In the genomic region with DNA sequence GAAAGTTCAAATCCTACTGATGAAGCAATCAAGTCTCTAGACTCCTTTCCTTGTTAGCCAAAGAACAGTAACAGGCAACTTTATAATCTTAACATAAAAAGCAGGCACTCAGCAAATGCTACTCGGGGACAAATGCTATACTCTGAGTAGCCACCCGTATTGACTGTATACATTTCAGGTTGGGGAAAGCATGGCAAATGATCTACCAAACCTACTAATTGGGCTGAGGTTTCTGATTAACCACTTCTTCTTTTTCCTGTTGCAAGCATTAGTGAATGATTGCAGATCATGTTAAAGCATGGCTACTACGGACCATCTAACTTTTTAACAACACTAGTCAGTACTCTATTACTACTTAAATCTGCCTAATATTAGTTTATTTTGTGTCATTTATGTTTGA, we compare ENCODE assay signal across 22 mouse cellular contexts.
DNase-seq lines count a peak whose midpoint lies in the region; ATAC-seq and TF ChIP-seq lines count a peak whose summit lies in the region.
"Had no signal": no experiment of that assay in that cellular context is flagged by ENCODE, and none has a peak within 500 bp of the region (broad histone marks: within the 10 kb centered on the region; RNA-seq: fewer than 3 reads in every experiment).

No protein-coding gene starts in this region.

- no peaks in the 10 kb centered on the region for H3K27me3 ChIP-seq in kidney, embryonic 14.5 days (ENCODE audit: control insufficient read depth, insufficient read depth, low read length)
- H3K27me3 ChIP-seq in kidney, embryonic 15.5 days, result no peaks in the 10 kb centered on the region
- H3K27me3 ChIP-seq in kidney, embryonic 16.5 days (ENCODE audit: insufficient read depth, low read length), result no peaks in the 10 kb centered on the region
- H3K27me3 ChIP-seq in kidney, postnatal 0 days (ENCODE audit: insufficient read depth, low read length), result no peaks in the 10 kb centered on the region
- H3K27me3 ChIP-seq in kidney, adult 2 months (replicated peaks; ENCODE audit: control insufficient read depth, insufficient read depth, low read length), result no peaks in the 10 kb centered on the region
- H3K27me3 ChIP-seq: CH12.LX, Patski had no signal

- no peak for TF ChIP-seq CTCF in kidney, postnatal 0 days (IDR thresholded peaks at IDR 0.05; ENCODE audit: low read depth)
- TF ChIP-seq CTCF in kidney, adult 2 months (conservative IDR thresholded peaks at IDR 0.05; ENCODE audit: insufficient read depth, insufficient read length, low read depth, low read length), result no peak

- TF ChIP-seq POLR2A in kidney, adult 2 months (IDR thresholded peaks at IDR 0.05; ENCODE audit: low read depth, low read length), result no peak

- no peak overlapping the region for H3K27ac ChIP-seq in kidney, embryonic 14.5 days (ENCODE audit: low read depth, low read length)
- no peak overlapping the region for H3K27ac ChIP-seq in kidney, embryonic 15.5 days
- no peak overlapping the region for H3K27ac ChIP-seq in kidney, embryonic 16.5 days (ENCODE audit: low read length)
- H3K27ac ChIP-seq in kidney, postnatal 0 days, result no peak overlapping the region
- H3K27ac ChIP-seq in kidney, adult 2 months (ENCODE audit: insufficient read depth, low read depth, low read length), result no peak overlapping the region

- ATAC-seq in kidney, embryonic 14.5 days (ENCODE audit: low FRiP score, low TSS enrichment), result peak; percentile 43; the same call in 1 of the 2 replicates
- peak; percentile 58; the same call in 1 of the 2 replicates for ATAC-seq in kidney, embryonic 15.5 days (replicated peaks; ENCODE audit: low FRiP score)
- peak; percentile 83 for ATAC-seq in kidney, embryonic 16.5 days (ENCODE audit: low FRiP score, low TSS enrichment)
- no peak for ATAC-seq in kidney, postnatal 0 days (replicated peaks; ENCODE audit: low FRiP score, low read depth)
- ATAC-seq: activated CD4-positive, CD25-positive, alpha-beta regulatory T cell, adult 4 months; CD4-positive, CD25-positive, alpha-beta regulatory T cell, adult 4 months; Patski had no signal

- no peaks in the 10 kb centered on the region for H3K36me3 ChIP-seq in kidney, embryonic 14.5 days (ENCODE audit: control insufficient read depth, insufficient read depth, low read length)
- H3K36me3 ChIP-seq in kidney, embryonic 15.5 days, result no peaks in the 10 kb centered on the region
- H3K36me3 ChIP-seq in kidney, embryonic 16.5 days (ENCODE audit: insufficient read depth, low read length), result no peaks in the 10 kb centered on the region
- H3K36me3 ChIP-seq in kidney, postnatal 0 days (ENCODE audit: insufficient read depth, low read length), result no peaks in the 10 kb centered on the region
- no peaks in the 10 kb centered on the region for H3K36me3 ChIP-seq in kidney, adult 2 months (ENCODE audit: control insufficient read depth, insufficient read depth, low read length)
- H3K36me3 ChIP-seq: G1E had no signal

- H3K4me2 ChIP-seq in kidney, embryonic 14.5 days (replicated peaks; ENCODE audit: low read depth, low read length), result no peak overlapping the region
- H3K4me2 ChIP-seq in kidney, embryonic 15.5 days, result no peak overlapping the region
- H3K4me2 ChIP-seq in kidney, embryonic 16.5 days (replicated peaks; ENCODE audit: low read depth, low read length), result no peak overlapping the region
- H3K4me2 ChIP-seq in kidney, postnatal 0 days (ENCODE audit: low read length), result no peak overlapping the region

- no peaks in the 10 kb centered on the region for H3K4me1 ChIP-seq in kidney, embryonic 14.5 days (ENCODE audit: control insufficient read depth, insufficient read depth, low read length)
- H3K4me1 ChIP-seq in kidney, embryonic 15.5 days, result no peaks in the 10 kb centered on the region
- H3K4me1 ChIP-seq in kidney, embryonic 16.5 days (ENCODE audit: insufficient read depth, low read length), result no peaks in the 10 kb centered on the region
- H3K4me1 ChIP-seq in kidney, postnatal 0 days (replicated peaks; ENCODE audit: insufficient read depth, low read length), result no peaks in the 10 kb centered on the region
- H3K4me1 ChIP-seq in kidney, adult 2 months (ENCODE audit: control insufficient read depth, insufficient read depth, low read length), result no peaks in the 10 kb centered on the region

- no peak for DNase-seq in kidney, postnatal 14 days
- no peak for DNase-seq in kidney, postnatal 25 days
- no peak for DNase-seq in kidney, postnatal 10 days
- peak; percentile 1 for DNase-seq in kidney, postnatal 0 days (ENCODE audit: low spot score)
- no peak for DNase-seq in kidney, adult 2 months
- DNase-seq: adrenal gland, adult 2 months; adrenal gland, adult 8-10 months; adrenal gland, postnatal 10 days; adrenal gland, postnatal 14 days; adrenal gland, postnatal 25 days; adrenal gland, postnatal 36 days; B cell, adult 2 months; cerebellum, adult 11 months; cerebellum, adult 11-12 months had no signal

- no peak overlapping the region for H3K4me3 ChIP-seq in kidney, embryonic 14.5 days (ENCODE audit: low read length)
- H3K4me3 ChIP-seq in kidney, embryonic 15.5 days (replicated peaks), result no peak overlapping the region
- H3K4me3 ChIP-seq in kidney, embryonic 16.5 days (ENCODE audit: low read length), result no peak overlapping the region
- H3K4me3 ChIP-seq in kidney, postnatal 0 days (replicated peaks; ENCODE audit: low read depth, low read length), result no peak overlapping the region
- H3K4me3 ChIP-seq in kidney, adult 2 months (ENCODE audit: insufficient read depth, low read depth, low read length), result no peak overlapping the region

- WGBS in kidney, embryonic 14.5 days, result 77% methylated on average over 3 of the region's 3 CpGs
- 76% methylated on average over 3 of the region's 3 CpGs for WGBS in kidney, embryonic 15.5 days
- 67% methylated on average over 3 of the region's 3 CpGs for WGBS in kidney, embryonic 16.5 days
- whole genome bisulfite sequencing in kidney, postnatal 0 days, result 60% methylated on average over 3 of the region's 3 CpGs
- WGBS in kidney, adult 2 months, result 42% methylated on average over 3 of the region's 3 CpGs

- H3K9me3 ChIP-seq in kidney, embryonic 14.5 days (ENCODE audit: control insufficient read depth, low read length), result no peaks in the 10 kb centered on the region
- H3K9me3 ChIP-seq in kidney, embryonic 15.5 days (replicated peaks), result no peaks in the 10 kb centered on the region
- no peaks in the 10 kb centered on the region for H3K9me3 ChIP-seq in kidney, embryonic 16.5 days (ENCODE audit: low read length)
- H3K9me3 ChIP-seq in kidney, postnatal 0 days (replicated peaks; ENCODE audit: low read length), result no peaks in the 10 kb centered on the region
- H3K9me3 ChIP-seq: G1E had no signal

- no peak overlapping the region for H3K9ac ChIP-seq in kidney, embryonic 14.5 days (ENCODE audit: low read depth, low read length)
- H3K9ac ChIP-seq in kidney, embryonic 15.5 days, result no peak overlapping the region
- H3K9ac ChIP-seq in kidney, embryonic 16.5 days (replicated peaks; ENCODE audit: low read length), result no peak overlapping the region
- H3K9ac ChIP-seq in kidney, postnatal 0 days (ENCODE audit: low read depth, low read length), result no peak overlapping the region
